Mouse (Mus musculus): ENCODE data around the gene Ids.

DNA sequence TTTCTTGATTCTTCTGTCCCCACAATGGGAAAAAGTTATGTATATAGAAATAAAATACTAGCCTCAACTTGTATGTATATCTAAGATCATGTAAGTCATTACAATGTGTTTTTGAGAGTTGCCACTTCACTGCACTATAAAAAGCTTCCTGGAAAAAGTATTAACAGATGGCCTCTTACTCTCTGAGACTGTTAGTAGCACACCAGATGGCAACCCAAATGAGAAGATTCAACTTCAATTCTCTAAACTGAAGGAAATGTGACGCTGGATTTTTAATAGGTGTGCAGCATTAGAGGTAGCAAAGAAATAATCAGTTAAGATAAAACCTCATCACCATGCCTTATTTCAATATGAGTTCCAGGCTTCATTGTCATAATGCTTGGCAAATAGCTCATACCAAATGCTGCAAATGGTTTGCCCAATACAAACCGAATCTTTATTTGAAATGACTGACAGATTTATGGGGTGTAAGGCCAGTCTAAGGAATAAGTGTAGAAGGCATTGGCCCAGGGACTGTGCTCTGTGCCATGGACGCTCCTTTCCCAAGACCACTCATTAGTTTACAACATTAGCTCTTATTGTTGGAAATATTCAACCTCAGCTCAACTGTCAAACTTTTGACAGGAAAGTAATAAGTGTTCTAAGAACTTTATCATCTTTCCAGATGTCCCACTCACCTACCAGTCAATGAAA lies 49.8 kb downstream of the Ids start:
- TF ChIP-seq CTCF (IDR thresholded peaks at IDR 0.05; ENCODE audit: extremely low read depth, insufficient read depth, insufficient read length, insufficient replicate concordance) (no peak), POLR2A (IDR thresholded peaks at IDR 0.05; ENCODE audit: low read depth, low read length) (no peak)

Data from spleen, adult 2 months (tissue).